Mouse (Mus musculus): Measurements from ENCODE around the gene Mtg2. TPM values are rescaled to one million over a fixed set of nuclear protein-coding genes. Genes with fewer than 3 reads are reported as not detected.

Mtg2 gene
- polyA plus RNA-seq, 1 experiment: 27.4 TPM

DNA sequence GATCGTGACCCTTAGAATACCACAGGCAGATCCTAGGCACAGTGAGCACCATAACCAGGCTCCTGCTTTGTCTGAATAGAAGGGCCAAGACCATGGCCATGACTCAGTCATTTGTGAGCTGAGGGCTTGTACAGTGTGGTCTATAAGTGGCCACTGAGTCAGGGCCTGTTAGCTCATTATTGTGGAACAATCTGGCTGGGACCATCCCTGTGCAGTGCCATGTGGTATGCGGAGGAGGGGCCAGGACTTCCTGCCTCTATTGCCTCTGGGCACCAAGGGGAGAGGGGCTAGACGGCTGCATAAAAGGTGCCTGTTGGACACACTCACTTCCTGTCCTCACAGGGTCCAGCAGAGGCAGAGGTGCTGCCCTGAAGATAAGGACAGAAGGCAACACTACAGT lies 36.4 kb upstream of the Mtg2 start:
- TF ChIP-seq POLR2A (IDR thresholded peaks at IDR 0.05; ENCODE audit: extremely low read depth, insufficient read depth, low read length) (no peak), CTCF (IDR thresholded peaks at IDR 0.05; ENCODE audit: extremely low read depth, insufficient read depth, low read length) (no peak)
- no peaks in the 10 kb centered on the region for H3K4me1 ChIP-seq (ENCODE audit: control insufficient read depth, insufficient read depth, low read length)
- no peak overlapping the region for H3K4me3 ChIP-seq (ENCODE audit: insufficient read depth, low read length)
- H3K27ac ChIP-seq (ENCODE audit: insufficient read depth, low read length): no peak overlapping the region

DNA sequence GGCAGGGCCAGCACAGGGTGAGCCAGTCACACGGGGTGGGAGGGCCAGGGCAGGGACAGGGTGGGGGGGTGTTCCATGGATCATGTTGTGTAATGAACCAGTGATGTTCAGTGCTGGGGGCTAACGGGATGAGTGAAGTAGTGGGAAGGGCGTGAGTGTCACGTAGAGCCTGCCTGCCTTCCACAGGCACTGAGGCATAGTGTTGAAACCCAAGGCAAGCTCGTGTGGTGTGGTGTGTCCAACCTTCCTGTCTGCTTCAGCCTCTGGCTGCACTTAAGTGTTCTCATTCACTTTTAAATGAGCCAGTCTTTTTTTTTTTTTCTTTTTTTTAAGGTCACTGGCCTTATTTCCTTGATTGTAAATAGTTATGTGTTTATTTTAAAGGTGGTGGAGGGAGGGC lies 35.6 kb upstream of the Mtg2 start:
- no peak overlapping the region for H3K27ac ChIP-seq (ENCODE audit: insufficient read depth, low read length)
- TF ChIP-seq POLR2A (IDR thresholded peaks at IDR 0.05; ENCODE audit: extremely low read depth, insufficient read depth, low read length) (0 out of 2 replicates have a peak, but pooled peaks have one; percentile 15), CTCF (IDR thresholded peaks at IDR 0.05; ENCODE audit: extremely low read depth, insufficient read depth, low read length) (no peak)
- H3K4me3 ChIP-seq (ENCODE audit: insufficient read depth, low read length): no peak overlapping the region
- no peaks in the 10 kb centered on the region for H3K4me1 ChIP-seq (ENCODE audit: control insufficient read depth, insufficient read depth, low read length)

DNA sequence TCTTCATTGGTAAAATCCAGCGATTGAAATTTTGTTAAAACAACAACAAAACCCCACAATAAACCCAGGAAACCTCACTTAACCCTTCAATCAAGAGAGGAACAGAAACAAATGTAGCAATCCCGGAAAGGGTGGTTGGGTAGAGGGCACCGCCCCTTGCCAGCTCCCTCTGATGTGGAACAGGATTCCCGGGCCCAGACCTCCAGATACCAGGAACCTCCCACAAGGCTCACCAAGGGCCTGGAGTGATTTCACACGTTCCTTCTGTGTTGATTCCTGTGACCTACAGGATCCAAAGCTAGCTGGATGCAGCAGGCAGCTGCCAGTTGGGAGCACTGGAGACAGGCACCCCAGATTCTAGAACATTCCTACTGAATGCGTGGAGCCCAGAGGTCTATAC lies 30.0 kb upstream of the Mtg2 start:
- Histone ChIP-seq H3K4me3 (ENCODE audit: insufficient read depth, low read length) (peak overlapping the region; percentile 97; the same call in 1 of the 2 replicates), H3K27ac (ENCODE audit: insufficient read depth, low read length) (no peak overlapping the region), H3K4me1 (ENCODE audit: control insufficient read depth, insufficient read depth, low read length) (peaks cover 11% of the 10 kb centered on the region)
- no peak for TF ChIP-seq CTCF (IDR thresholded peaks at IDR 0.05; ENCODE audit: extremely low read depth, insufficient read depth, low read length)
- no peak for TF ChIP-seq POLR2A (IDR thresholded peaks at IDR 0.05; ENCODE audit: extremely low read depth, insufficient read depth, low read length)

DNA sequence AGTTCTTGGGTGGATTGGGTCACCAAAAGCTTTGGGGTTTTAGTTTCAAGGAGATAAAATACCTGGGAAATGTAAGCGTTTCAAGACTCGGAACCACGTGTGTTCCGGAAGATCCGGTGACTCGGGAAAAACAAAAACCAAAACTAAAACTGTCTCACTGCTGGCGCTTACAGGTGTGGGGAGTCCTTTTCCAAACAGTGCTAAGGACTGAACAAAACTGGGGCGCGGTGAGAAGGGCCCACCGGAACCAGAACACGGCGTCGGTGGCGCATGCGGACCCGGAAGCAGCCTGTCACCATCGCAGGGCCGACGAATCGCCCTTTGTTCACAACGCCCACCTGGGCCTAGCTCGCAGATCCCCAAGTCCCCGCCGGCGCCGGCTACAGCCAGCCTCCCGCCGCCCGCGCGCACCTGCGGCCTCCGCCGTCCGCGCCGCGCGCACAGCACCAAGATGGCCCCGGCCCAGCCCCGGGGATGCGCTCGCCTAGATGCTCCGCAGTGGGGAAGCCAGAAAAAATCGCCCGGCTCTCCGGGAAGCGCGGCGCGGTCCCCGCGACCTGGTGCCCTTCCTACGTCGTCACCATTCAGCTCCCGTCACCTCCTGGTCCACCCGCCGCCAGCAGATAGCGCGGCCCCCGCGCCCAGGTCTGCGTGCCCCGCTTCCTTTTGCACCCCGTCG lies 28.7 kb upstream of the Mtg2 start:
- no peak for TF ChIP-seq POLR2A (IDR thresholded peaks at IDR 0.05; ENCODE audit: extremely low read depth, insufficient read depth, low read length)
- TF ChIP-seq CTCF (IDR thresholded peaks at IDR 0.05; ENCODE audit: extremely low read depth, insufficient read depth, low read length): no peak
- Histone ChIP-seq H3K4me3 (ENCODE audit: insufficient read depth, low read length) (peak overlapping the region; percentile 97), H3K27ac (ENCODE audit: insufficient read depth, low read length) (peak overlapping the region; percentile 99), H3K4me1 (ENCODE audit: control insufficient read depth, insufficient read depth, low read length) (peaks cover 11% of the 10 kb centered on the region)

DNA sequence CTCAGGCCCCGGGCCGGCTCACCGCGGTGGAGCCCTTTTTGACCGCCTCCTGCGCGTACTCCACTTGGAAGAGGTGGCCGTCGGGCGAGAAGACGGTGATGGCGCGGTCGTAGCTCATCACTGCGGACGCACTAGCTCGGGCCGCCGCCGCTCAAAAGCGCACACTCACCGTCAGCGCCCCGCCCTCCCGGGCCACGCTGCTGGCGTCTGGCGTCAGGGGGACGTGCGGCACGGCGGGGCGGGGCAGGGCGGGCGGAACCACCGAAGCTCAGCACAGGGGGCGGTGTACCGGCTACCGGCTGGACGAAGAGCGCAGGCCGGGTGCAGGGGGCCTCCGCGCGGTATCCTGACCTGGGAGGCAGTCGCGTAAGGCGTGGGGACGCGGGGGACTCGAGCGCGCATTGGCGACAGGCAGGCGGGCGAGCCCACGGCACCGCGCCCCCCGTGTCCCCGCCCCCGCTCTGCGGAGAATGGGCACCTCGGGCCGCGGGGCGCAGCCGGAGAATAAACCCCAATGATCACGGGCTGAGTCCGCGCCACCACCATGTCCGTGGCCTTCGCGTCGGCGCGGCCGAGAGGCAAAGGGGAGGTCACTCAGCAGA lies 28.0 kb upstream of the Mtg2 start, which contains the start of the genes Psma7 and Ss18l1:
Gene Psma7, minus strand, starts transcription at position 178 of the 602 bp plus-strand sequence.
Gene Ss18l1, plus strand, starts transcription at position 254 of the 602 bp plus-strand sequence.
- Histone ChIP-seq H3K4me3 (ENCODE audit: insufficient read depth, low read length) (peak within 1 kb of the TSS; percentile 97), H3K27ac (ENCODE audit: insufficient read depth, low read length) (peak within 1 kb of the TSS; percentile 99), H3K4me1 (ENCODE audit: control insufficient read depth, insufficient read depth, low read length) (peaks cover 11% of the 10 kb centered on the region)
- TF ChIP-seq POLR2A (IDR thresholded peaks at IDR 0.05; ENCODE audit: extremely low read depth, insufficient read depth, low read length) (peak; percentile 61), CTCF (IDR thresholded peaks at IDR 0.05; ENCODE audit: extremely low read depth, insufficient read depth, low read length) (no peak)

DNA sequence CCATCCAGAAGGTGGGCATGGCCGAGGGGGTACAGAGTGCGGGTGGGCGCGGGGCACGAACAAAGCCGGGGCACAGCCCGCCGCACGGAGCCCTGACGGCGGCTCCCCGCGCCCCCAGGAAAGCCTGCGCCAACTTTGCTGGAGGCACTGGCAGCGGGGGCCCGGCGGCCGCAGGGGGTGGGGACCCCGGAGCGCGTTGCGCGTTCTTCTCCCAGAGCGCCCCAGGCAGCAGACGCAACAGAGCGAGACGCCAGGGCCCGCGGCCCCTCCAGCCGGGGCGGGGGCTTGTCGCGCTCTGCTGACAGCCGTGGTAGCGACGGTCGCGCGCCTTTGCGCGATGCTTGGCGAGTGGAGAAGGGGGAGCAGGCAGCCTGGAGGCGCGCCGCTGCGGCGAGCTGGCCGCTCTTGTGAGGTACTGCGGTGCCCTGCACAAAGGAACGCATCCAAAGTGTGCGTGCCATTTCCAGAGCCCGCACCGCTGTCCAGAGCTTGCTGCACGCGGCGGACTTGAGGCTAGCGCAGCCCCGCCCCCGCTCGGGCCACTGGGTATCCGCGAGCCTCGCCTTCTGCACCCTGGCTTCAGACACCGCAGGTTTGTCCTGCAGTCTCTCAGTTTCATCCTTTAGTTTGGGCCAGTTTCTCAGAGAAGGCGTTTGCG lies 27.4 kb upstream of the Mtg2 start:
- peaks cover 11% of the 10 kb centered on the region for H3K4me1 ChIP-seq (ENCODE audit: control insufficient read depth, insufficient read depth, low read length)
- TF ChIP-seq CTCF (IDR thresholded peaks at IDR 0.05; ENCODE audit: extremely low read depth, insufficient read depth, low read length) (no peak), POLR2A (IDR thresholded peaks at IDR 0.05; ENCODE audit: extremely low read depth, insufficient read depth, low read length) (no peak; the same call in 1 of the 2 replicates)
- peak overlapping the region; percentile 97 for H3K4me3 ChIP-seq (ENCODE audit: insufficient read depth, low read length)
- peak overlapping the region; percentile 98 for H3K27ac ChIP-seq (ENCODE audit: insufficient read depth, low read length)

DNA sequence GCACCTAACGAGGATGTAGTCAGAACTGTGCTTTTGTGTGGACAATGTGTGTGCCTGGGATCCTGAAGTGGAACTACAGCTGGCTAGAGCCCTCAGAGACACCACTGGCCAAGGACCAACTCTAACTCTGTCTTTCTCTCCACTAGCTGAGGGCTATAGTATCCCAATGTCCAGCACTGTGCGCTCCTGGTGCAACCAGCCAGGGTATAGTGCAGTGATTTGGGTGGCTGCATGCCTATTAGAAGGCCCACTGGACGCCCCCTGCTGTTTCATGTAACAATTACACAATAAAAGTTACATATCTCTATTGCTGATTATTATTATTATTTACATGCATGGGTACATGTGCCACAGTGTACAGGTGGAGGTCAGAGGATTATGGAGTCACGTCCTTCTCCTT lies 25.1 kb upstream of the Mtg2 start:
- Histone ChIP-seq H3K27ac (ENCODE audit: insufficient read depth, low read length) (no peak overlapping the region), H3K4me1 (ENCODE audit: control insufficient read depth, insufficient read depth, low read length) (peaks cover 11% of the 10 kb centered on the region), H3K4me3 (ENCODE audit: insufficient read depth, low read length) (no peak overlapping the region)
- peak; percentile 46; the same call in 1 of the 2 replicates for TF ChIP-seq CTCF (IDR thresholded peaks at IDR 0.05; ENCODE audit: extremely low read depth, insufficient read depth, low read length)
- TF ChIP-seq POLR2A (IDR thresholded peaks at IDR 0.05; ENCODE audit: extremely low read depth, insufficient read depth, low read length): no peak

DNA sequence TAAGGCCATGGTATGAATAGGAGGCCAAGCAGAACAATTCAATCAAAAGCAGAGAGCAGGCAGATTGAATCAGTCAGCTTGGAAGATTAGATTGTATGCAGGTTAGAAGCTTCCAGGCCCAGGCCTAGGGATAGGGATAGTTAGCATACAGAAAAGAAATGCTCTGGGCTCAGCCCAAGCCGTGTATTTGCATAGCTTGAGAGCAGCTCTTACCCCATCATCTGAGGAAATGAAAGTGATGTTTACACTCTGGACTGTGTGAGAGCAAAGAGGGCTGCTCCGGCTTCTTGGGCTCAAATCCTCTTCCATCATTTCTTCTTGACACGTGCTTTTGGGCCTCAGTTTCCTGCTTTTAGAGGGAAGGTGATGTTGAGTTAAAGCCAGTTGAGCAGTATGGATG lies 22.8 kb upstream of the Mtg2 start:
- Histone ChIP-seq H3K27ac (ENCODE audit: insufficient read depth, low read length) (peak overlapping the region; percentile 27), H3K4me1 (ENCODE audit: control insufficient read depth, insufficient read depth, low read length) (peaks cover 8% of the 10 kb centered on the region), H3K4me3 (ENCODE audit: insufficient read depth, low read length) (no peak overlapping the region)
- TF ChIP-seq POLR2A (IDR thresholded peaks at IDR 0.05; ENCODE audit: extremely low read depth, insufficient read depth, low read length) (no peak), CTCF (IDR thresholded peaks at IDR 0.05; ENCODE audit: extremely low read depth, insufficient read depth, low read length) (no peak)

DNA sequence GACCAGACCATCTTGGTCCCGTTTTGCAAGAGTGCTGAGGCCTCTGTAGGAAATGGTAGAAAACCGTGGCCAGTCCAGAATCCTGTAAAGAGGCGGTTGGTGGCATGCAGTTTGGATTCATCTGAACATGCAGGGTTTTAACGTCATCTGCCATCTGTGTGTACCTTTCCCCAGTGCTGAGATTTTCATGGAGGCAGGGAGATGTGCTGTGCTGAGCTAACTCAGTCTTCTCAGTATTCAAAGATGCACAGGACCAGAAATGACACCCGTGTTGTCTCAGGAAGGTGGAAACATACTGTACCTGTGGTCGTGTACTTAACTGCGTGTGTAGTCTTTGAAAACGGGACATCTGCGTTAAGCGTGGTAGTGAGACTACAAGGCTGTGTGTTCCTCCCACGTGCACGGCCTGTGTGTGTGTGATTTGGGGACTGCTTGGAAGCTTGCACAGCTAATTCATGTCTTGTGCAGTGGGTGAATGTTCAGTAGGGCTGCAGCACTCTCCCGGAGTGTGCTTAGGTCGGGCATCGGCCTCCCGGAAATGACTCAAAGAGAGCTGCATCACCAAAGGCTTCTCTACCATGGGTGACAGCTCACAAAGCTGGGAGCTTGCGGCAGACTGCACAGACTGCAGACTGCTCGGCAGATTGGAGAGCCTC lies 22.3 kb upstream of the Mtg2 start:
- Histone ChIP-seq H3K4me3 (ENCODE audit: insufficient read depth, low read length) (no peak overlapping the region), H3K27ac (ENCODE audit: insufficient read depth, low read length) (peak overlapping the region; percentile 27)
- TF ChIP-seq POLR2A (IDR thresholded peaks at IDR 0.05; ENCODE audit: extremely low read depth, insufficient read depth, low read length) (0 out of 2 replicates have a peak, but pooled peaks have one; percentile 2), CTCF (IDR thresholded peaks at IDR 0.05; ENCODE audit: extremely low read depth, insufficient read depth, low read length) (no peak)

More for the DNA sequence above, 22.3 kb upstream of the Mtg2 start:
- peaks cover 8% of the 10 kb centered on the region for H3K4me1 ChIP-seq (ENCODE audit: control insufficient read depth, insufficient read depth, low read length)
